Mouse (Mus musculus): Measurements from ENCODE around the gene Tshz3.

Tshz3 gene

GRCm38 (mm10) chr7:36697118-36697855 is 631 bp upstream of the Tshz3 start:
- peak; percentile 86 for DNase-seq (ENCODE audit: low read depth, low spot score)

GRCm38 (mm10) chr7:36698589-36698946 is 650 bp downstream of the Tshz3 start:
- DNase-seq (ENCODE audit: low read depth, low spot score), result peak; percentile 39

GRCm38 (mm10) chr7:36699001-36699987 is 1.4 kb downstream of the Tshz3 start:
- DNase-seq (ENCODE audit: low read depth, low spot score), result no peak

- no peak for DNase-seq (ENCODE audit: low read depth, low spot score)
Observed at GRCm38 (mm10) chr7:36706636-36707035, 8.7 kb downstream of the Tshz3 start.

- DNase-seq (ENCODE audit: low read depth, low spot score), result no peak
Observed at GRCm38 (mm10) chr7:36707266-36707665, 9.3 kb downstream of the Tshz3 start.

- DNase-seq (ENCODE audit: low read depth, low spot score), result no peak
Observed at GRCm38 (mm10) chr7:36707681-36708350, 9.9 kb downstream of the Tshz3 start.

GRCm38 (mm10) chr7:36708823-36709222 is 10.9 kb downstream of the Tshz3 start:
- DNase-seq (ENCODE audit: low read depth, low spot score), result no peak

- DNase-seq (ENCODE audit: low read depth, low spot score), result peak; percentile 48
Observed at GRCm38 (mm10) chr7:36709239-36709638, 11.3 kb downstream of the Tshz3 start.

- no peak for DNase-seq (ENCODE audit: low read depth, low spot score)
Observed at GRCm38 (mm10) chr7:36709974-36710373, 12.1 kb downstream of the Tshz3 start.

- DNase-seq (ENCODE audit: low read depth, low spot score), result no peak
Observed at GRCm38 (mm10) chr7:36710387-36710786, 12.5 kb downstream of the Tshz3 start.

GRCm38 (mm10) chr7:36711766-36712165 is 13.8 kb downstream of the Tshz3 start:
- peak; percentile 50 for DNase-seq (ENCODE audit: low read depth, low spot score)

- no peak for DNase-seq (ENCODE audit: low read depth, low spot score)
Observed at GRCm38 (mm10) chr7:36714323-36714722, 16.4 kb downstream of the Tshz3 start.

- DNase-seq (ENCODE audit: low read depth, low spot score), result no peak
Observed at GRCm38 (mm10) chr7:36717192-36717591, 19.3 kb downstream of the Tshz3 start.

GRCm38 (mm10) chr7:36720830-36721229 is 22.9 kb downstream of the Tshz3 start:
- DNase-seq (ENCODE audit: low read depth, low spot score), result no peak

GRCm38 (mm10) chr7:36736303-36737050 is 38.6 kb downstream of the Tshz3 start:
- no peak for DNase-seq (ENCODE audit: low read depth, low spot score)

- DNase-seq (ENCODE audit: low read depth, low spot score), result no peak
Observed at GRCm38 (mm10) chr7:36751480-36751879, 53.6 kb downstream of the Tshz3 start.

- DNase-seq (ENCODE audit: low read depth, low spot score), result no peak
Observed at GRCm38 (mm10) chr7:36767501-36768092, 69.7 kb downstream of the Tshz3 start.

GRCm38 (mm10) chr7:36773086-36773485 is 75.2 kb downstream of the Tshz3 start:
- DNase-seq (ENCODE audit: low read depth, low spot score), result no peak

GRCm38 (mm10) chr7:36776956-36777355 is 79.0 kb downstream of the Tshz3 start:
- DNase-seq (ENCODE audit: low read depth, low spot score), result no peak

GRCm38 (mm10) chr7:36778456-36778855 is 80.5 kb downstream of the Tshz3 start:
- DNase-seq (ENCODE audit: low read depth, low spot score), result no peak

- DNase-seq (ENCODE audit: low read depth, low spot score), result no peak
Observed at GRCm38 (mm10) chr7:36784243-36784773, 86.4 kb downstream of the Tshz3 start.

Data from R1 (cell line).